Mouse (Mus musculus) myocyte (in vitro differentiated cells): ENCODE results near the gene Ambp.

Source experiments
- E2F4 ChIP-seq: IDR thresholded peaks from one replicate; pipeline ENCODE4 v1.6.1; 2011; ENCODE audit warnings: mild to moderate bottlenecking, control low read depth, moderate library complexity; ENCODE audit not compliant: insufficient read depth
- MAX ChIP-seq: IDR thresholded peaks from one replicate; pipeline ENCODE4 v1.6.1; 2011; ENCODE audit warnings: low read depth, mild to moderate bottlenecking, control low read depth
- MYOD1 ChIP-seq, 3 experiments: IDR thresholded peaks; one replicate each; pipeline ENCODE4 v1.6.1; 2011; ENCODE audit warnings: control low read depth in 2 of 3, low read depth in 2 of 3, mild to moderate bottlenecking in 2 of 3, moderate library complexity in 1 of 3; ENCODE audit not compliant: insufficient read length in 2 of 3, control insufficient read depth in 1 of 3
- MYOG ChIP-seq, 3 experiments: IDR thresholded peaks; one replicate each; pipeline ENCODE4 v1.6.1; 2011; ENCODE audit warnings: control low read depth in 2 of 3, low read depth in 2 of 3, mild to moderate bottlenecking in 2 of 3; ENCODE audit not compliant: insufficient read length in 2 of 3, control insufficient read depth in 1 of 3, insufficient read depth in 1 of 3
- POLR2A ChIP-seq: IDR thresholded peaks from one replicate; pipeline ENCODE4 v1.6.1; 2011; ENCODE audit warnings: low read depth, mild to moderate bottlenecking, control low read depth, moderate library complexity; ENCODE audit not compliant: insufficient read length
- POLR2AphosphoS2 ChIP-seq: IDR thresholded peaks from one replicate; pipeline ENCODE4 v1.6.1; 2011; ENCODE audit warnings: low read depth, control low read depth; ENCODE audit not compliant: insufficient read length
- REST ChIP-seq: IDR thresholded peaks from one replicate; pipeline ENCODE4 v1.6.1; 2011; ENCODE audit warnings: mild to moderate bottlenecking, control low read depth, moderate library complexity; ENCODE audit not compliant: insufficient read depth, insufficient read length
- SRF ChIP-seq: IDR thresholded peaks from one replicate; pipeline ENCODE4 v1.6.1; 2011; ENCODE audit warnings: low read depth; ENCODE audit not compliant: control insufficient read depth, insufficient read length
- TCF12 ChIP-seq: IDR thresholded peaks from one replicate; pipeline ENCODE4 v1.6.1; 2011; ENCODE audit warnings: mild to moderate bottlenecking, control low read depth; ENCODE audit not compliant: poor library complexity, insufficient read depth, severe bottlenecking
- TCF3 ChIP-seq: IDR thresholded peaks from one replicate; pipeline ENCODE4 v1.6.1; 2011; ENCODE audit warnings: low read depth, control low read depth; ENCODE audit not compliant: insufficient read length
- USF1 ChIP-seq: IDR thresholded peaks from one replicate; pipeline ENCODE4 v1.6.1; 2011; ENCODE audit warnings: low read depth, mild to moderate bottlenecking, control low read depth, moderate library complexity

GRCm38 (mm10) chr4:63124861-63125466 is 29.6 kb downstream of the Ambp start:
- TF ChIP-seq TCF12 (no peak), MYOG (IDR thresholded peaks at IDR 0.05; ENCODE audit: control insufficient read depth in 1 of 3, insufficient read depth in 1 of 3, insufficient read length in 2 of 3, low read depth in 2 of 3) (no peak), POLR2A (no peak), USF1 (no peak), POLR2AphosphoS2 (no peak), MAX (no peak), E2F4 (no peak), SRF (no peak), MYOD1 (IDR thresholded peaks at IDR 0.05; ENCODE audit: control insufficient read depth in 1 of 3, insufficient read length in 2 of 3, low read depth in 2 of 3) (no peak), REST (no peak), TCF3 (no peak)
